Mouse (Mus musculus) hindbrain, embryonic 11.5 days (tissue): Measurements from ENCODE around the gene Olfr221. TPM values are rescaled to one million over a fixed set of nuclear protein-coding genes. Genes with fewer than 3 reads are reported as not detected.

Source experiments
- ATAC-seq: fragments of 200-750 bp; cut with Nextera tagmentation; 2 replicates; pipeline ENCODE4 v1.8.0; 2017; ENCODE audit warnings: mild to moderate bottlenecking, moderate TSS enrichment, moderate library complexity; ENCODE audit not compliant: low FRiP score
- DNase-seq: peaks from one replicate; pipeline ENCODE4 v3.0.0-alpha.2; 2015; ENCODE audit warnings: low spot score
- H3K27ac ChIP-seq: fragments of 300-500 bp; sonication (generic); 2 replicates; pipeline ENCODE4 v1.5.1; 2014; ENCODE audit warnings: mild to moderate bottlenecking, low read depth, low read length
- H3K27me3 ChIP-seq: fragments of 300-500 bp; sonication (generic); 2 replicates; pipeline ENCODE4 v1.6.1; 2014; ENCODE audit warnings: mild to moderate bottlenecking, low read length, moderate library complexity, mixed read lengths; ENCODE audit not compliant: control insufficient read depth, insufficient read depth
- H3K36me3 ChIP-seq: fragments of 300-500 bp; sonication (generic); 2 replicates; pipeline ENCODE4 v1.6.1; 2014; ENCODE audit warnings: mild to moderate bottlenecking, low read length, moderate library complexity, mixed read lengths; ENCODE audit not compliant: control insufficient read depth, insufficient read depth
- H3K4me1 ChIP-seq: fragments of 300-500 bp; sonication (generic); replicated peaks from 2 replicates; pipeline ENCODE4 v1.6.1; 2014; ENCODE audit warnings: low read length, mixed read lengths; ENCODE audit not compliant: control insufficient read depth, insufficient read depth
- H3K4me2 ChIP-seq: fragments of 300-500 bp; sonication (generic); replicated peaks from 2 replicates; pipeline ENCODE4 v1.6.1; 2014; ENCODE audit warnings: mild to moderate bottlenecking, low read depth, low read length
- H3K4me3 ChIP-seq: fragments of 300-500 bp; sonication (generic); 2 replicates; pipeline ENCODE4 v1.5.1; 2014; ENCODE audit warnings: low read depth, low read length
- H3K9ac ChIP-seq: fragments of 300-500 bp; sonication (generic); 2 replicates; pipeline ENCODE4 v1.6.1; 2014; ENCODE audit warnings: low read depth, low read length
- H3K9me3 ChIP-seq: fragments of 300-500 bp; sonication (generic); 2 replicates; pipeline ENCODE4 v1.6.1; 2016; ENCODE audit warnings: low read length; ENCODE audit not compliant: control insufficient read depth
- WGBS: fragments of 180-500 bp; shearing (Covaris S2); extraction: QIAGEN DNeasy Blood & Tissue Kit; methylation state at CpG from one replicate; pipeline ENCODE4 v1.1.7; 2014; 5-methylcytosine and 5-hydroxymethylcytosine counted together
- polyA plus RNA-seq: library from polyadenylated mRNA; unstranded; fragments of >200 nt; fragmentation: Nextera tagmentation; extraction: Ambion mirVana; gene quantifications from 2 replicates; pipeline ENCODE4 v1.2.1, GENCODE M21; 2014

Gene Olfr221
- polyA plus RNA-seq, 1 experiment from 2014 or later: not detected

DNA sequence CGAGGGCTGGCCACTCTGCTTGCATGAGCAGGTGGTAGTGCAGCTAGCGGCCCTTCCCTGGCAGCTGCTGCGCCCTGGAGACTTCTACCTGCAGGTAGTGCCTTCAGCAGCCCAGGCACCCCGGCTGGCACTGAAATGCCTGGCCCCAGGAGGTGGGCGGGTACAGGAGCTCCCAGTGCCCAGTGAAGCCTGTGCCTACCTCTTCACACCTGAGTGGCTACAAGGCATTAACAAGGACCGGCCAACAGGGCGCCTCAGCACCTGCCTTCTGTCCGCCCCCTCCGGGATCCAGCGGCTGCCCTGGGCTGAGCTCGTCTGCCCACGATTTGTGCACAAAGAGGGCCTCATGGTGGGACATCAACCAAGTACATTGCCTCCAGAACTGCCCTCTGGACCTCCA is 53.5 kb downstream of the Olfr221 start:
- no peaks in the 10 kb centered on the region for H3K27me3 ChIP-seq
- 79% methylated on average over 12 of the region's 12 CpGs for WGBS
- peaks cover 5% of the 10 kb centered on the region; the same call in 1 of the 2 replicates for H3K4me1 ChIP-seq
- no peak overlapping the region for H3K27ac ChIP-seq
- DNase-seq (no peak), ATAC-seq (no peak)
- no peak overlapping the region for H3K4me2 ChIP-seq
- no peak overlapping the region for H3K4me3 ChIP-seq
- H3K36me3 ChIP-seq: no peaks in the 10 kb centered on the region
- 0 out of 2 replicates have a peak overlapping the region, but pooled peaks have one; percentile 11 for H3K9ac ChIP-seq
- H3K9me3 ChIP-seq: no peaks in the 10 kb centered on the region

DNA sequence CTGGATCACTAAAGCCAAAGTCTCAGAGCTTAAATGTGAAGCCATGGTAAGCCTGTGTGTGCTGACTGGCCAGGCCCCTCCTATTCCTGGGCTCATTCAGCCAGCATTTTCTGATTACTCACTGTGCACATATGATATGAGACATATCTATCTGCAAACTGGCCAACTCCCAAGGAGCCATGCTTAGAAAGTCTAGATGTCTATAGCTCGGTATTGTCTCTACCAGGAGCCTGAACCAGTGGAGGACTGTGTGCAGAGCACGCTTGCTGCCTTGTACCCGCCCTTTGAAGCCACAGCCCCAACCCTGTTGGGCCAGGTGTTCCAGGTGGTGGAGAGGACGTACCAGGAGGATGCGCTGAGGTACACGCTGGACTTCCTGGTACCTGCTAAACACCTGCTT is 55.1 kb downstream of the Olfr221 start:
- no peak overlapping the region for H3K4me3 ChIP-seq
- H3K27ac ChIP-seq: no peak overlapping the region
- H3K36me3 ChIP-seq: no peaks in the 10 kb centered on the region
- H3K27me3 ChIP-seq: no peaks in the 10 kb centered on the region
- WGBS: 92% methylated on average over 6 of the region's 6 CpGs
- ATAC-seq (no peak), DNase-seq (no peak)
- no peak overlapping the region for H3K4me2 ChIP-seq
- no peak overlapping the region for H3K9ac ChIP-seq
- H3K9me3 ChIP-seq: no peaks in the 10 kb centered on the region
- peaks cover 5% of the 10 kb centered on the region; the same call in 1 of the 2 replicates for H3K4me1 ChIP-seq

DNA sequence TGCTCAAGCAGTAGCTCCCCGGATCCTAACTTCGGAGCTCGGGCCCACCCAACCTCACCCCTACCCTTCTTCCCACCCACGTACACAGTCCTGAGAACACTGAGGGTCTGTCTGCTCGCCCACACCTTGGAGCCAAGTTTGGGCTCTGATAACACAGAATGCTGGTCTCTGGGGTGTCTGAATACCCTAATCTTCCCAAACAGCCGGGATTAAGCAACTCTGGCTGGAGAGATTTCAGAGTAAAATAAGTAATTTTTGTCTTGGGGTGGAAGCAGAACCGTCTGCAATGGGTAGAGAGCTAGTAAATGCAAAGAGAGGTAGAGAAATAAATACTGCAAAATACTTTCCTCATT is 56.1 kb downstream of the Olfr221 start:
- Histone ChIP-seq H3K4me3 (peak overlapping the region; percentile 74), H3K36me3 (no peaks in the 10 kb centered on the region), H3K4me2 (peak overlapping the region; percentile 93), H3K9ac (peak overlapping the region; percentile 87), H3K27ac (peak overlapping the region; percentile 84; the same call in 1 of the 2 replicates), H3K9me3 (no peaks in the 10 kb centered on the region), H3K4me1 (peaks cover 5% of the 10 kb centered on the region; the same call in 1 of the 2 replicates), H3K27me3 (no peaks in the 10 kb centered on the region)
- ATAC-seq (no peak), DNase-seq (no peak)
- whole genome bisulfite sequencing: 9% methylated on average over 7 of the region's 7 CpGs

DNA sequence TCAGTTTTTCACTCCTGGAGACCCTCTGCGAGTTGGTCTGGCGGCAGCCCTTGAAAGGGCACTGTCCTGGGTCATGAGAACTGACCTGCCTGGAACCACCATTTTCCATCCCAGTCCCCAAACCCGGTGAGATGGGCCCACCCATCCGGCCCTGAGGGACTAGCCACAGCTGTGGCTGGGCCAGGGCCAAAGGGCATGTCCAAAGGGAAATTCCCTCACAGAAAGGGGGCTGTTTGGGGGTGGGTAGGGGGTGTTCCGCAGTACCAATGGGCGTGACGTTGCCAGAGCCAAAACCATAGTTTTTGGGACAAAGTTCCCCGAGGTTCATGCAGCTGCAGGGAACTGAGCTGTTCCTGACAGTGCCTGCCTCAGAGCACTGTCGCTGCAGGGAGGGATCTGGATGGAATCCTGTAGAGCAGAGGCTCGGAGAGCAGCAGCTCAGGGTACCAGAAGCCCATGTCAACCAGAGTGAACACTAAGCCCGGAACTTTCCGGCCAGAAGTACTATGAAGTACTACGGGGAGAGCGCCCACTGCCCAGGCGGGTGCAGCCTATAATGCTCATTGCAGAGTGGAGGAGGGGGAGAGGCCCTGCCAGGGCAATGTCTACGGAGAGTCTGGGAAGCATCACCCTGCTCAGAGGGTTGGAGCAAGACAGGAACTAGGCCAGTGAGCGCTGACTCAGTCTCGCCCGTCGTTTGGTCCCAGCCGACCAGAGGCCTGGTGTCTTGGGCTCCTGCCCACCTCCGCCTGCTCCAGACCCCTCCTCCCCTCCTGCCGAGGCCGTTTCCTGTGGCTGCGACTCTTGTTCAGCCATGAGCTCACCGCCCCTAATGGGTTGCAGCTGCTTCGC is 56.7 kb downstream of the Olfr221 start:
- DNase-seq: peak; percentile 73
- peak; percentile 53 for ATAC-seq
- H3K36me3 ChIP-seq: no peaks in the 10 kb centered on the region
- H3K4me3 ChIP-seq: peak overlapping the region; percentile 74
- H3K27ac ChIP-seq: peak overlapping the region; percentile 84
- H3K9ac ChIP-seq: peak overlapping the region; percentile 87
- H3K4me1 ChIP-seq: peaks cover 5% of the 10 kb centered on the region; the same call in 1 of the 2 replicates
- H3K4me2 ChIP-seq: peak overlapping the region; percentile 93
- no peaks in the 10 kb centered on the region for H3K27me3 ChIP-seq
- under 1% methylated on average over 27 of the region's 27 CpGs for WGBS
- no peaks in the 10 kb centered on the region for H3K9me3 ChIP-seq

DNA sequence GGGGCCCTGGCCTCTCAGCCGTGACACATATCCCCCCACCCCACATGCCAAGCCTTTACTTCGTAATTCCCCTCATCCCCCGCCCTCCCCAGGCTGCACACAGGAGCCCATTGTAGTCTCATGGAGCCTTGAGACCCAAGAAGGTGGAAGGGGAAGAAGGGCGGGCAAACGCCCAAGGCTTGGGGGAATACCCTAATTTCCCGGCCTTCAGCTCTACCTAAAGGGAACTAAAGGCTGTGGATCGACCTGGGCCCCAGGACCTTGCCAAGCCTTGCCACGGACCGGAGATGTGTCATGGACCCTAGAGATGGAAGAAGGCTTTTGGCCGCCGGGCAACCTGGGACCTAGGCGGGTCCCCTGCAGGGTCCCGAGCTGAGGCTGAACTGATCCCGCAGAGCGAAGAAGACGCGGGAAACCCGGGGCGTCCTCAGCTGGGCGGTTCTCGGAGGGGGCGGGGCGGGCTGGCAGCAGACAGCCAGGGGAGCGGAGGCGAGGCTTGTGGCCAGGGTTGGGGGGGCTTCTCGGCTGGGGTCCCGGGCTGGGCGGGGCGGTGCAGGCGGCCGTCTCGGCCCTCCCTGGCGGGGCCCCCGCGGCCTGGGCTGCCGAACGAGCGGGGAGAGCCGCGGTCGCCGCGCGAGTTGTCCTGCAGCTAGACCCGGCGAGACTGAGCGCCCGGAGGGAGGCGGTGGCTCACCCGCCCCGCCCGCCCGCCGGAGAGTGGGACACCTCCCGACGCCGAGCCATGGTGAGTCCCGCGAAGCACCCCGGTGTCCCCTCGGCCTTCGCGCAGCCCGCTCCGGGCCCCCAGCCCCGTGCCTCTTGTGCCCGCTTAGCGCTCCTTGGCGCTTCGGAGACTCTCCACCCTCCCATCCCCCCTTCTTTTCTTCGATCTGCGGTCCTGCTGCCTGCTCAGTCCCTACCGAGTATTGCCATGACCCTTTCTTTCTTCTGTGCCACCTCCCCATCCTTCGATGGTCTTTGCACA is 57.7 kb downstream of the Olfr221 start, which contains the start of gene Arhgef40:
TSS of gene Arhgef40 (plus strand) at position 473 of the 985 bp plus-strand sequence.
- WGBS: under 1% methylated on average over 39 of the region's 74 CpGs
- peak; percentile 92 for ATAC-seq
- H3K4me1 ChIP-seq: peaks cover 5% of the 10 kb centered on the region; the same call in 1 of the 2 replicates
- DNase-seq: peak; percentile 86
- peak within 1 kb of the TSS; percentile 74 for H3K4me3 ChIP-seq
- H3K9ac ChIP-seq: peak within 1 kb of the TSS; percentile 87
- no peaks in the 10 kb centered on the region for H3K36me3 ChIP-seq
- H3K9me3 ChIP-seq: no peaks in the 10 kb centered on the region
- H3K27me3 ChIP-seq: no peaks in the 10 kb centered on the region
- H3K4me2 ChIP-seq: peak within 1 kb of the TSS; percentile 93
- peak within 1 kb of the TSS; percentile 84 for H3K27ac ChIP-seq

Other genes with a start within 250 kb of the Olfr221 start
- gene AY358078, start 242.4 kb downstream of the Olfr221 start, polyA plus RNA-seq: not detected in 2 replicates
- gene Ear6, start 188.8 kb downstream of the Olfr221 start, polyA plus RNA-seq: not detected in 2 replicates
- gene Mettl17, start 157.6 kb downstream of the Olfr221 start, polyA plus RNA-seq: 49.0 and 52.8 TPM in 2 replicates
- gene Slc39a2, start 149.6 kb downstream of the Olfr221 start, polyA plus RNA-seq: 0.45 and 0.59 TPM in 2 replicates
- gene Ndrg2, start 128.3 kb downstream of the Olfr221 start, polyA plus RNA-seq: 11.8 and 12.3 TPM in 2 replicates
- not detected in 2 replicates for gene Tppp2, start 124.0 kb downstream of the Olfr221 start, polyA plus RNA-seq
- not detected in 2 replicates for gene Rnase13, start 119.7 kb downstream of the Olfr221 start, polyA plus RNA-seq
- 58.5 and 58.8 TPM in 2 replicates for gene Arhgef40, start 57.7 kb downstream of the Olfr221 start, polyA plus RNA-seq
- gene Tmem253, start 26.8 kb downstream of the Olfr221 start, polyA plus RNA-seq: 0.50 and 1.6 TPM in 2 replicates
- gene Zfp219, start 21.7 kb downstream of the Olfr221 start, polyA plus RNA-seq: 55.3 and 67.1 TPM in 2 replicates
- 962 and 981 TPM in 2 replicates for gene Hnrnpc, start 61.6 kb upstream of the Olfr221 start, polyA plus RNA-seq
- 68.4 and 86.9 TPM in 2 replicates for gene Rpgrip1, start 68.2 kb upstream of the Olfr221 start, polyA plus RNA-seq
- 84.2 and 128 TPM in 2 replicates for gene Supt16, start 155.0 kb upstream of the Olfr221 start, polyA plus RNA-seq
- gene Chd8, start 215.3 kb upstream of the Olfr221 start, polyA plus RNA-seq: 54.9 and 62.3 TPM in 2 replicates
- 55.3 and 60.1 TPM in 2 replicates for gene Tox4, start 236.7 kb upstream of the Olfr221 start, polyA plus RNA-seq
- 44.1 and 45.2 TPM in 2 replicates for gene Rab2b, start 237.1 kb upstream of the Olfr221 start, polyA plus RNA-seq